Mouse (Mus musculus) megakaryocyte, embryonic 14.5 days (primary cell): ENCODE data around the gene Gsdme.

ENCODE experiments used
- FLI1 ChIP-seq: IDR thresholded peaks from 2 replicates; pipeline ENCODE4 v1.6.1; 2012; ENCODE audit warnings: low read length, inconsistent platforms, mixed read lengths
- GATA1 ChIP-seq: IDR thresholded peaks from 3 replicates; pipeline ENCODE4 v1.6.1; 2012; ENCODE audit warnings: mixed read lengths, low read length, inconsistent platforms, borderline replicate concordance

GRCm38 (mm10) chr6:50175736-50176135 lies 87.9 kb downstream of the Gsdme start:
- no peak for TF ChIP-seq GATA1
- TF ChIP-seq FLI1 = no peak
